Mouse (Mus musculus): Measurements from ENCODE around the gene Col26a1. TPM values are rescaled to one million over a fixed set of nuclear protein-coding genes. Genes with fewer than 3 reads are reported as not detected.
A peak's percentile ranks its signal among the peaks of the same experiment; 100 is the strongest.

The Col26a1 gene
- under 1 TPM in 1 of 2 experiments, not detected in 1; 0.60 TPM for total RNA-seq (2021)
- long read RNA-seq, experiment 1 = 0 reads
- long read RNA-seq, experiment 2, partial matches to known transcripts = 2 of 3 reads
- long read RNA-seq, experiment 2, other reads (novel, unspliced or antisense) = 1 of 3 reads

GRCm38 (mm10) chr5:136882788-136883439 is at the start of gene Col26a1:
Gene Col26a1, minus strand, starts transcription at chr5:136883209.
- no peak for DNase-seq (ENCODE audit: low spot score in 2 of 2)

GRCm38 (mm10) chr5:136931896-136932295 is 48.9 kb upstream of the Col26a1 start:
- no peak for DNase-seq (ENCODE audit: low spot score in 2 of 2)

DNA sequence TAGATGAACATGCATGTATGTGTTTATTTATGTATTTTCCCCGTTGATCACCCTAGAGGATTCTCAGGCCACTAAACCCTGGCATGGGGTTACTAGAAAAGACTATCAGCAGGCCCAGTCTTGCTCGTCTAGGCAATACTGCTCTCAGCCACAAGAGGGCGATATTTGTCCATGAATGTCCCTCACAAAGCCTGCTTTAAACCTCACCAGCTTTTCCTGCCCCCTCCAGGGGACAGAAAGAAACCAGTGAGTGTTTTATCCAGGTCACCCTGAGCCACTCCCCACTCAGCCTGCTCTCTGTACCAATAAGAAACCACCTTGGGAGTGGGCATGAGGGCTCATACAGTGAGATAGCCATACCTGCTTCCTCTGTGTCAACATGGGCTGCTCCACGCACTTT is 46.1 kb upstream of the Col26a1 start:
- DNase-seq (ENCODE audit: low spot score in 2 of 2) = peak; percentile 82 to 83

- DNase-seq (ENCODE audit: low spot score in 2 of 2) = no peak
Observed at GRCm38 (mm10) chr5:136923751-136924478, 40.9 kb upstream of the Col26a1 start.

DNA sequence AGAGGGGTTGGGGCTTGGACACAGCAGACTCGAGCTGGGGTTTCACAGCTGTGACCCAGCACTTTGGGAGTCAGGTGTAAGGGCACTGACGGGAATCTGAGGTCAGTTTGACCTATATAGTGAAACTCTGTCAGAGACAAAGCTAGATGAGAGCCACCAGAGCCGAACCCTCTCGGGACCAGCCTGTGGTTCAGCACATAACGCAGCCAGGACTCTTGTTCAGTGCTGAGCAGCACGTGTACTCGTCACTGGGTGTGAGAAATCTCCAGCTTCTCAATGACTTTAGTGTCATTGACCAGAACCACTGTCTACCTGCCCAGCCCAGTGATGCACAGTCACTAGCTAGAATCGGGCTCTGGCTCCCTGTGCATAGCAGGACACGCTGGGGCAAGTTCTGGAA is 39.8 kb upstream of the Col26a1 start:
- no peak for DNase-seq (ENCODE audit: low spot score in 2 of 2)

DNA sequence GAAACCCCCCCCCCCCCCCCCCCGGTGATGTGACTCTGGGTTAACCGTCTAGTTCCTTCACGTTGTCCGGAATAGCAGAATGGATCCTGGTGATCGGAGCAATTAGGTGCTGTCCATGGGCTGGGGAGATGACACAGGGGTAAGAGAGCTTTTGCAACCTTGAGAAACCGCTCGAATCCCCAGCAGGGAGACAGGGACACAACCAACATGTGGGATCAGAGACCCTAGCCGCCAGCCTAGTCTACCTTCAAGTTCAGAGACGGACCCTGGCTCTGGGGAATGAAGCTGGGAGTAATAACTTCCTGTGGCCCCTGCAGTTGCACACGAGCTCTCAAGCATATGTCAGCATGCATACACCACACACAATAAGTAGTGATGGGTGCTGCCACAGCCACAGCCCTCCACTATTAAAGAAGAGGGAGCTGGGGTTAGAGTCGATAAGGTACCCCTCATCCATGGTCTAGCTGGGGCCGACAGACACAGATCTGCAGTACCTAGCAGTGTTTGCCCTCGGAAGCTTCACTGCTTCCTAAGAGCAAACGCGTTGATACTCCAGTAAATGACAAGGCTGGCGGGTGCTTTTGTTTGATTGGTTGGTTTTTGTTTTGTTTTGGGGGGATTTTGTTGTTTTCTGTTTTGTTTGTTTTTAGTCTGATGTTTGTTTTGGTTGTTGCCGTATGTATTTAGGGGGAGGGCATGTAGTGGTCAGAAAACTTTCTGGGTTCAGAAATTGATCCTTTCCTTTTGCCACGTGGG is 36.7 kb upstream of the Col26a1 start:
- DNase-seq (ENCODE audit: low spot score in 2 of 2) = no peak

DNA sequence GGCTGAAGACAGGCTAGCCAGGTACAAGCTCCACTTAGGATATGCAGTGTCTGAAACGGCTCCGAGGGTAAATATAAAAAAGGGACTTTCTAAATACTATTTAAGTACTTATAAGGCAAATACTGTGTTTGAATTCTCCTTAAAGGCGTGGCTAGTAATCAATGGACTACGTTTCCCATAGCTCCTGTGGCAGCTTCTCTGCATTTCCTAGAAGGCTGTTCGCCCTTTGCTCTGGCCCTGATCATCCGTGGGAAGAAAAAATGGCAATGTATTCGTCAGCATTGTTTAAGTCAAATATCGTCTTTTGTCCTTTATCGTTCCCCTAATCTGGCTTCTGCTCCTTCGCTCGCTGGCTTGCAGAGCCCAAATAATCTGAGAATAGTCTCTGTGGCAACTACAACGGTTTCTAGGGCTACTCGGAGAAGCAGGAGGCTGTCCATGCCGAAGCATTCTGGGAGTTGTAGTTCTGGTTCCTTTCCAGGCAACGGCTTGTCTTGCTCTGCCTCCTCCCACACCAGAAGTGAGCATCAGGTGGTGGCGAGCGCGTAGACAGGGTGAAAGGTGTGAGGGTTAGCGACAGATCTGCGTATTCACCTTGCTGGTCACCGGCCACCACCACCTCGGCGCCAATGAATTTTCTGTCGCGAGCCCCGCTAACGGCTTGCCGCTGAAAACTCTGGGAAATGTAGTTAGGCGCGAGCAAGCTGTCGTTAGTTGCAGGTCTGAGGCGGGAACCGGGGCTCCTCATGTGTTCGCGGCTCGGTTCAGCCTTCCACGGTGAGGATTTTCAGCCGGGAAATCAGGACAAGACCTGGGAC is 35.9 kb upstream of the Col26a1 start:
- DNase-seq (ENCODE audit: low spot score in 2 of 2) = peak; percentile 52 to 53

DNA sequence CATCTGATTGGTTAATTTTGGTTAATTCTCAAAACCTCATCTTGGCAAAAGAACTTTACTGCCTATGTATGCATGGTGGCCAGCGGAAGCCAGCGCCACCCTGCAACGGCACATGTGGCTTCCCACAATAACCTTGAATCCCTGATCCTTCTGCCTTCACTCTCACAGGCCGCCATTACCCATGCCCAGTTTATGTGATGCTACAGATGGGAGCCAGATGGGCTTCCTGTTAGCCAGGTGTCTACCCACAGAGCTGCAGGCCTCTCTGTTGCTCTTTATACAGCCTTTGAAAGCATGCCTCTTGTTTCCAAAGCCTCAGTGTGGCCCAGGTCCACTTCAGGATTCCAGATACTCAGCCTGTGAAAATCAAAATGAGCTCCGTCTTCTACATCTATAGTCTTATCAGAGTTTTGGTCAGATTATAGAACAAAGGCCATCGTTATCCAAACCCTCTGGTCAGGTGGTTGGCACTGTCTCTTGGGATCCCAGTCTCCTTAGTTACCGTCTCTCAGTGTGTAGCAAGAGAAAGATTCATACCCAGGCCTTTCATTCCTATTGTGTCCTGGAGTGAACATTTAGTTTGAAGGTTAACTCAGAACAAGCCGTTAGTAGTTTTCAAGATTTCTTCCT is 34.7 kb upstream of the Col26a1 start:
- no peak for DNase-seq (ENCODE audit: low spot score in 2 of 2)

DNA sequence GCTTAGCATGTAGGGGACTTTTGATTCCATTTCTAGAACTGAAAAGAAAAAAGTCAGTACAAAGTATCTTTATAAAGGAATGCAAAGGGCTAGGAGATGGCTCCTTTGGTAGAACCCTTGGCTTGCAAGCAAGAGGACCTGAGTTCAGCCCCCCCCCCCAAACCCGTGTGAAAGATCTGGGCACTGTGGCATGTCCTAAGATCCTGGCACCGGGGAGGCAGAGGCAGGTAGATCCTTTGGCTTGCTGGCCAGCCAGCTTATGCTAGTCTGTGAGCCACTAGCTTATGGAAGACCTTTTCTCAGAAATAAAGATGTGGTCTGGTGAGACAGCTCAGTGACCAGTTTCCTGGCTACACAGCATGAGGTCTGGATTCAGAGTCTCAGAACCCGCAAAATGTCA is 31.2 kb upstream of the Col26a1 start:
- DNase-seq (ENCODE audit: low spot score in 2 of 2) = no peak

- peak; percentile 93 to 94 for DNase-seq (ENCODE audit: low spot score in 2 of 2)
Observed at GRCm38 (mm10) chr5:136907991-136908857, 25.2 kb upstream of the Col26a1 start, which contains the start of gene Ift22. Gene Ift22, plus strand, starts transcription at chr5:136908150.

DNA sequence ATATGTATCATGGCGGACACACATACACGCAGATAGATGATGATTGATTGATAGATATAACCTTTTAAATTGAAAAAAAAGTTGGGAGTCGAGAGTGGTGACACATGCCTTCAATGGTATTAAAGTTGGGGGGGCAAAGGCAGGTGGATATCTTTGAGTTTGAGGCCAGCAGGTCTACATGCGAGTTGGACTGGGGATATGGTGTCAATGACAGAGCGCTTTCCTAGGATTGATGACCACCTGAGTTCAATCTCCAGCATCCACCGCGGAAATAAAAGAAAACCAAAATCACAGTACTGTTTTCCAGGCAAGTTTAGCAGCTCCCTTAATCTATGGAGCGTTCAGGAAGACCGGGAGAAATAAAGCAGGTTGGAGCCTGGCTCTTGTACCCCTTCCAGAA is 24.6 kb upstream of the Col26a1 start:
- DNase-seq (ENCODE audit: low spot score in 2 of 2) = no peak

- DNase-seq (ENCODE audit: low spot score in 2 of 2) = peak in 1 of 2 experiments; percentile 38
Observed at GRCm38 (mm10) chr5:136905630-136906029, 22.6 kb upstream of the Col26a1 start.

DNA sequence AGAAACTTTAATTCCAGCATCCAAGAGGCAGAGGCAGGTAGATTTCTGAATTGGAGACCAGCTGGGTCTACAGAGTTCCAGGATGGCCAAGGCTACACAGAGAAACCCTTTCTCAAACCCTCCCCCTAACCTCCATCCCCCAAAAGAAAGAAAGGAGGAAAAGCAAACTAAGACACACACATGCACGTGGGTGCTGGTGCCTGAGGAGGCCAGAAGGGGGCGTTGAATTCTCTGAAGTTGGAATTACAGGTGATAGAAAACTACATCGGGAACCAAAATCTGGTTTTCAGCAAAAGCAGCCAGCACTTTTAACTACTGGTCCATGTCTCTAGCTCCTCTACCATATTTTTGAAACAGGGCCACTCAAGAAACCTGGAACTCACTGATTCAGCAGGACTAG is 21.6 kb upstream of the Col26a1 start:
- no peak for DNase-seq (ENCODE audit: low spot score in 2 of 2)

DNA sequence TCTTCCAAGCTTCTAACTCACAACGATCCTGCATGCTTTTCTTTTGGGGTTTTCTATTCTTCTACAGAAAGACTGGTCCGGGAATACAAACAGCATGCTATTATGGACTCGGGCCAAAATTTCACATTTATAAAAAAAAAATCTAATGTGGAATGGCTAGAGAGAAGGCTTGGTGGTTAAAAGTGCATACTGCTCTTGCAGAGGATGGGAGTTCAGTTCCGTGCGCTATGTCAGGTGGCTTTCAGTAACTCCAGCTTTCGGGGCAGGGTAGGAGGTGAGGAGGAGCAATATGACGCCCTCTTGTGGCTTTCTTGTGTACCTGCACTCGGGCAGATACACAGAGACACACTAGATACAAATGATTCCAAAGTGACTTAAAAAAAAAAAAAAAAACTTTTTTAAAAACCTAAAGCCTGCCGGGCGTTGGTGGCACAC is 12.5 kb upstream of the Col26a1 start:
- no peak for DNase-seq (ENCODE audit: low spot score in 2 of 2)

DNA sequence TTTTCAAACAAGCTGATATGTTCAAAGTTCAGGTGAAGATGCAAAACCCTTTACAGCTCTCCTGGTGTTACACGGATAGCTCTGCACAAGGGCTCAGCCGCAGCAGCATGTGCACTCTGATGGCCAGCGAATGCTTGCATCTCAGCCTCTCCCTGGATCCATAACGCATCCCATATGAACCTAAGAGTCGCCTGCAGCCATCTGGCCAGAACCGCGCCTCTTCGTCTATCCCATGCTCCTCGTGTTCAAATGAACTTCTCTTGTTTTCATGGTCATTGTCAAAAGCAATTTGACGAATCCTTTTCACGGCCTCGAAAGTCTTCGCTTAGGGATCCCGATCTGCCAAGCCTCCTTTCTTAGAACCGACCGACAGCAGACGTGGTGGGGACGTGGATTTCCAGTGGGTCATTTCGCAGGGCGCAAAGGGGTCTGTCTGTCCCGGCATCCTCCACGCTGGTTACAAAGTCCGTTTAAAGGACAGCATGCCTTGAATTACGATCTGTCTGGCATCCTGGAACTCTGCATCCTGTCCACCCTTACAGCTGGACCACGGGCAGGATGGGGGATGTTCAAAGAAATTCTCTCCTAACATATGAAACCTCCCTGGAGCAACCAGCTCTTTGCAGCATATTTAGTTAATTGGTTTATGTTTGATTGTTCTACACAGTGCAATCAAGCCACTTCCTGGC is 12.0 kb upstream of the Col26a1 start:
- DNase-seq (ENCODE audit: low spot score in 2 of 2) = no peak

GRCm38 (mm10) chr5:136888539-136889355 is 5.7 kb upstream of the Col26a1 start:
- no peak for DNase-seq (ENCODE audit: low spot score in 2 of 2)

- DNase-seq (ENCODE audit: low spot score in 2 of 2) = no peak
Observed at GRCm38 (mm10) chr5:136886957-136887356, 3.9 kb upstream of the Col26a1 start.

Data from adrenal gland, adult 18-20 months (tissue).